Mouse (Mus musculus) MEL (cell line): Measurements from ENCODE around the gene Nol12.

Experiments
- BHLHE40 ChIP-seq: IDR thresholded peaks from 2 replicates; pipeline ENCODE4 v1.6.1; 2012; ENCODE audit warnings: low read depth, mild to moderate bottlenecking, inconsistent platforms, low read length, improper control_type of control experiment, borderline replicate concordance
- CTCF ChIP-seq, 3 experiments: IDR thresholded peaks in 2 of 3; conservative IDR thresholded peaks in 1 of 3; 2 replicates each; pipeline ENCODE4 v1.5.1; 2011 to 2012; ENCODE audit warnings: low read length in 3 of 3, low read depth in 2 of 3, mild to moderate bottlenecking in 2 of 3, improper control_type of control experiment in 1 of 3, inconsistent platforms in 1 of 3, mixed read lengths in 1 of 3, moderate library complexity in 1 of 3; ENCODE audit not compliant: control insufficient read depth in 1 of 3, insufficient read depth in 1 of 3, poor library complexity in 1 of 3, severe bottlenecking in 1 of 3
- E2F4 ChIP-seq: IDR thresholded peaks from 2 replicates; pipeline ENCODE4 v1.6.1; 2011; ENCODE audit warnings: low read depth, low read length, improper control_type of control experiment, borderline replicate concordance
- EP300 ChIP-seq, 2 experiments: IDR thresholded peaks; 2 replicates each; pipeline ENCODE4 v1.6.1; 2011; ENCODE audit warnings: improper control_type of control experiment in 2 of 2, low read length in 2 of 2, low read depth in 1 of 2, mild to moderate bottlenecking in 1 of 2
- GABPA ChIP-seq: IDR thresholded peaks from 2 replicates; pipeline ENCODE4 v1.6.1; 2012; ENCODE audit warnings: low read depth, mild to moderate bottlenecking, inconsistent platforms, low read length, improper control_type of control experiment, moderate library complexity
- GATA1 ChIP-seq: IDR thresholded peaks from 2 replicates; pipeline ENCODE4 v1.6.1; 2011; ENCODE audit warnings: low read depth, low read length, improper control_type of control experiment
- MAFK ChIP-seq: IDR thresholded peaks from 2 replicates; pipeline ENCODE4 v1.6.1; 2011; ENCODE audit warnings: low read depth, mild to moderate bottlenecking, low read length, improper control_type of control experiment, borderline replicate concordance
- MAX ChIP-seq: IDR thresholded peaks from 2 replicates; pipeline ENCODE4 v1.6.1; 2011; ENCODE audit warnings: low read length, improper control_type of control experiment
- POLR2A ChIP-seq, 2 experiments: IDR thresholded peaks; 2 replicates each; pipeline ENCODE4 v1.6.1; 2011 to 2012; ENCODE audit warnings: low read length in 2 of 2, mild to moderate bottlenecking in 2 of 2, control low read depth in 1 of 2, improper control_type of control experiment in 1 of 2, low read depth in 1 of 2, moderate library complexity in 1 of 2; ENCODE audit not compliant: control insufficient read depth in 1 of 2, insufficient read depth in 1 of 2, poor library complexity in 1 of 2
- USF2 ChIP-seq, 2 experiments: IDR thresholded peaks; 2 replicates each; pipeline ENCODE4 v1.6.1; 2011 to 2012; ENCODE audit warnings: improper control_type of control experiment in 2 of 2, low read length in 2 of 2, borderline replicate concordance in 1 of 2, inconsistent platforms in 1 of 2, low read depth in 1 of 2, mild to moderate bottlenecking in 1 of 2; ENCODE audit not compliant: insufficient read depth in 1 of 2
- ZKSCAN1 ChIP-seq: IDR thresholded peaks from 2 replicates; pipeline ENCODE4 v1.6.1; 2012; ENCODE audit warnings: low read depth, mild to moderate bottlenecking, inconsistent platforms, low read length, improper control_type of control experiment, moderate library complexity

DNA sequence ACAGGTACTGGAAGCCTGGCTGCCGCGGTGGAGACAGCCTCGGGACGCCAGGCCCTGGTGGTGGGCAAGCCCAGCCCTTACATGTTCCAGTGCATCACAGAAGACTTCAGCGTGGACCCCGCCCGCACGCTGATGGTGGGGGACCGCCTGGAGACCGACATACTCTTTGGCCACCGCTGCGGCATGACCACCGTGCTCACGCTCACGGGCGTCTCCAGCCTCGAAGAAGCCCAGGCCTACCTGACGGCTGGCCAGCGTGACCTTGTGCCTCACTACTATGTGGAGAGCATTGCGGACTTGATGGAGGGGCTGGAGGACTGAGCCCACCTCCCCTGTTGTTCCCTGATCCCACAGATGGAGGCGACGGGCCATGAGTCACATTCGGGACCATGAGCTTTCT is 16.6 kb upstream of the Nol12 start:
- no peak for TF ChIP-seq E2F4
- no peak; a peak in 1 of 4 replicates for TF ChIP-seq POLR2A (IDR thresholded peaks at IDR 0.05; ENCODE audit: control insufficient read depth in 1 of 2, insufficient read depth in 1 of 2, low read depth in 1 of 2, low read length in 2 of 2, poor library complexity in 1 of 2)
- TF ChIP-seq CTCF (IDR thresholded peaks at IDR 0.05 in 2 of 3, conservative IDR thresholded peaks at IDR 0.05 in 1 of 3; ENCODE audit: control insufficient read depth in 1 of 3, insufficient read depth in 1 of 3, low read depth in 2 of 3, low read length in 3 of 3, poor library complexity in 1 of 3, severe bottlenecking in 1 of 3), result no peak
- no peak for TF ChIP-seq MAX
- TF ChIP-seq MAFK, result no peak
- TF ChIP-seq ZKSCAN1, result no peak
- no peak for TF ChIP-seq GABPA
- no peak for TF ChIP-seq BHLHE40
- TF ChIP-seq EP300 (IDR thresholded peaks at IDR 0.05; ENCODE audit: low read depth in 1 of 2, low read length in 2 of 2), result no peak
- TF ChIP-seq USF2 (IDR thresholded peaks at IDR 0.05; ENCODE audit: borderline replicate concordance in 1 of 2, insufficient read depth in 1 of 2, low read depth in 1 of 2, low read length in 2 of 2), result no peak
- TF ChIP-seq GATA1, result no peak
